Mouse (Mus musculus) kidney, adult 2 months (tissue): Measurements from ENCODE around the gene Gm21987. TPM values are rescaled to one million over a fixed set of nuclear protein-coding genes. Genes with fewer than 3 reads are reported as not detected.
A peak's percentile ranks its signal among the peaks of the same experiment; 100 is the strongest.
"Not testable (repeated sequence)": the region's sequence is repeated elsewhere in the genome, so short reads cannot be mapped to it uniquely, and the experiment has no call there.

Experiments
- DNase-seq: peaks from one replicate; pipeline ENCODE4 v3.0.0; 2021
- H3K27ac ChIP-seq: fragments of 200-500 bp; 2 replicates; pipeline ENCODE4 v1.5.1; 2012; ENCODE audit warnings: low read depth, low read length, control low read depth, inconsistent platforms; ENCODE audit not compliant: insufficient read depth
- H3K27me3 ChIP-seq: fragments of 200-500 bp; replicated peaks from 2 replicates; pipeline ENCODE4 v1.6.1; 2012; ENCODE audit warnings: mild to moderate bottlenecking, moderate library complexity, low read length, inconsistent platforms; ENCODE audit not compliant: control insufficient read depth, insufficient read depth
- H3K36me3 ChIP-seq: fragments of 200-500 bp; 2 replicates; pipeline ENCODE4 v1.6.1; 2012; ENCODE audit warnings: mild to moderate bottlenecking, moderate library complexity, low read length, inconsistent platforms; ENCODE audit not compliant: control insufficient read depth, insufficient read depth
- H3K4me1 ChIP-seq: fragments of 200-500 bp; 2 replicates; pipeline ENCODE4 v1.6.1; 2011; ENCODE audit warnings: low read length; ENCODE audit not compliant: control insufficient read depth, insufficient read depth
- H3K4me3 ChIP-seq: fragments of 200-500 bp; 2 replicates; pipeline ENCODE4 v1.5.1; 2011; ENCODE audit warnings: mild to moderate bottlenecking, low read depth, low read length, control low read depth; ENCODE audit not compliant: insufficient read depth
- CTCF ChIP-seq: fragments of 200-500 bp; conservative IDR thresholded peaks from 2 replicates; pipeline ENCODE4 v1.5.1; 2011; ENCODE audit warnings: low read depth, mild to moderate bottlenecking, control low read depth, low read length, moderate library complexity, mixed read lengths; ENCODE audit not compliant: insufficient read depth, insufficient read length
- POLR2A ChIP-seq: fragments of 200-500 bp; IDR thresholded peaks from one replicate; pipeline ENCODE4 v1.6.1; 2011; ENCODE audit warnings: low read depth, low read length, control low read depth
- WGBS: fragments of 180-500 bp; shearing (Covaris S2); methylation state at CpG from one replicate; pipeline ENCODE4 v1.1.7; 2018; 5-methylcytosine and 5-hydroxymethylcytosine counted together
- polyA plus RNA-seq: library from polyadenylated mRNA; depleted of rRNA; stranded (reverse); fragments of >200 nt; gene quantifications from 2 replicates; pipeline ENCODE4 v1.2.3, GENCODE M21; 2012

The Gm21987 gene
- polyA plus RNA-seq, 1 experiment, result not detected

GRCm38 (mm10) chr16:38334431-38334830 lies 12.4 kb upstream of the Gm21987 start:
- TF ChIP-seq CTCF (no peak), POLR2A (no peak)
- Histone ChIP-seq H3K36me3 (no peaks in the 10 kb centered on the region), H3K27me3 (no peaks in the 10 kb centered on the region), H3K4me1 (no peaks in the 10 kb centered on the region), H3K27ac (no peak overlapping the region), H3K4me3 (no peak overlapping the region)
- DNase-seq, result peak; percentile 90
- 27% methylated on average over 6 of the region's 6 CpGs for WGBS

GRCm38 (mm10) chr16:38338077-38338476 lies 8.8 kb upstream of the Gm21987 start:
- H3K4me1 ChIP-seq, H3K4me3 ChIP-seq, H3K36me3 ChIP-seq, H3K27ac ChIP-seq, H3K27me3 ChIP-seq, DNase-seq: not testable (repeated sequence)
- WGBS, result 88% methylated on average over 4 of the region's 4 CpGs

GRCm38 (mm10) chr16:38341396-38342324 lies 5.2 kb upstream of the Gm21987 start, which contains the start of gene Maats1:
Maats1 (minus strand) TSS chr16:38342143.
- 20% methylated on average over 30 of the region's 30 CpGs for WGBS
- H3K27ac ChIP-seq, result no peak within 1 kb of the TSS
- H3K36me3 ChIP-seq, result no peaks in the 10 kb centered on the region
- H3K4me1 ChIP-seq, result no peaks in the 10 kb centered on the region
- peak; percentile 87 for DNase-seq
- peak within 1 kb of the TSS; percentile 25; the same call in 1 of the 2 replicates for H3K4me3 ChIP-seq
- TF ChIP-seq POLR2A (no peak), CTCF (no peak)
- no peaks in the 10 kb centered on the region for H3K27me3 ChIP-seq

- peak; percentile 43 for DNase-seq
- WGBS, result 76% methylated on average over 3 of the region's 3 CpGs
- Histone ChIP-seq H3K27ac (no peak overlapping the region), H3K4me3 (no peak overlapping the region), H3K27me3 (no peaks in the 10 kb centered on the region), H3K4me1 (peaks cover 4% of the 10 kb centered on the region; the same call in 1 of the 2 replicates), H3K36me3 (no peaks in the 10 kb centered on the region)
- TF ChIP-seq CTCF, result no peak
- no peak for TF ChIP-seq POLR2A
Measured at GRCm38 (mm10) chr16:38344941-38345725, 1.7 kb upstream of the Gm21987 start.

- H3K27ac ChIP-seq, result no peak overlapping the region
- WGBS, result 56% methylated on average over 6 of the region's 6 CpGs
- H3K36me3 ChIP-seq, result no peaks in the 10 kb centered on the region
- no peak for DNase-seq
- peak overlapping the region; percentile 45 for H3K4me3 ChIP-seq
- H3K27me3 ChIP-seq, result no peaks in the 10 kb centered on the region
- H3K4me1 ChIP-seq, result peaks cover 4% of the 10 kb centered on the region; the same call in 1 of the 2 replicates
- TF ChIP-seq POLR2A (no peak), CTCF (no peak)
Measured at GRCm38 (mm10) chr16:38347588-38347987, 748 bp downstream of the Gm21987 start.

- no peaks in the 10 kb centered on the region for H3K27me3 ChIP-seq
- no peaks in the 10 kb centered on the region for H3K36me3 ChIP-seq
- WGBS, result 77% methylated on average over 9 of the region's 9 CpGs
- no peak overlapping the region for H3K4me3 ChIP-seq
- DNase-seq, result no peak
- no peak overlapping the region for H3K27ac ChIP-seq
- TF ChIP-seq POLR2A, result no peak
- H3K4me1 ChIP-seq, result peaks cover 4% of the 10 kb centered on the region; the same call in 1 of the 2 replicates
Measured at GRCm38 (mm10) chr16:38348217-38348761, 1.4 kb downstream of the Gm21987 start.

- no peak overlapping the region for H3K27ac ChIP-seq
- H3K4me1 ChIP-seq, result peaks cover 4% of the 10 kb centered on the region; the same call in 1 of the 2 replicates
- H3K36me3 ChIP-seq, result no peaks in the 10 kb centered on the region
- no peak for DNase-seq
- 94% methylated on average over 2 of the region's 2 CpGs for WGBS
- no peaks in the 10 kb centered on the region for H3K27me3 ChIP-seq
- no peak for TF ChIP-seq CTCF
- no peak for TF ChIP-seq POLR2A
- no peak overlapping the region for H3K4me3 ChIP-seq
Measured at GRCm38 (mm10) chr16:38349881-38350280, 3.0 kb downstream of the Gm21987 start.
